Mouse (Mus musculus) right cerebral cortex, postnatal 14 days (tissue): Measurements from ENCODE around the gene Gm11555.
A peak's percentile ranks its signal among the peaks of the same experiment; 100 is the strongest.
"Not testable (repeated sequence)": the region's sequence is repeated elsewhere in the genome, so short reads cannot be mapped to it uniquely, and the experiment has no call there.

ENCODE experiments used
- DNase-seq: peaks from one replicate; pipeline ENCODE4 v3.0.0; 2022

Gene Gm11555

GRCm38 (mm10) chr11:99650136-99650535 is at the start of gene Gm11555:
Gm11555 (minus strand) TSS chr11:99650236.
- DNase-seq: no peak

- no peak for DNase-seq
These were observed 40.4 kb upstream of the Gm11555 start, which contains the start of gene Gm14190 for GRCm38 (mm10) chr11:99690463-99690862. Gm14190 (minus strand) TSS chr11:99690740.

- DNase-seq: not testable (repeated sequence)
These were observed 35.2 kb upstream of the Gm11555 start for GRCm38 (mm10) chr11:99685235-99685634.

- no peak for DNase-seq
These were observed 33.4 kb upstream of the Gm11555 start for GRCm38 (mm10) chr11:99683481-99683880.

GRCm38 (mm10) chr11:99665860-99666259 is 15.8 kb upstream of the Gm11555 start, which contains the start of gene Krtap4-6:
Krtap4-6 (minus strand) TSS chr11:99665960.
- DNase-seq: no peak

GRCm38 (mm10) chr11:99662802-99663201 is 12.8 kb upstream of the Gm11555 start:
- DNase-seq: no peak

GRCm38 (mm10) chr11:99659256-99659655 is 9.2 kb upstream of the Gm11555 start:
- no peak for DNase-seq

GRCm38 (mm10) chr11:99658467-99659010 is 8.5 kb upstream of the Gm11555 start, which contains the start of gene Gm11563:
Gm11563 (minus strand) TSS chr11:99658960.
- DNase-seq: not testable (repeated sequence)

- no peak for DNase-seq
These were observed 7.0 kb upstream of the Gm11555 start for GRCm38 (mm10) chr11:99657051-99657450.

GRCm38 (mm10) chr11:99646444-99646843 is 3.6 kb downstream of the Gm11555 start:
- DNase-seq: peak; percentile 22

- DNase-seq: no peak
These were observed 5.7 kb downstream of the Gm11555 start for GRCm38 (mm10) chr11:99644351-99644750.

- not testable (repeated sequence) for DNase-seq
These were observed 6.3 kb downstream of the Gm11555 start, which contains the start of gene Krtap4-7 for GRCm38 (mm10) chr11:99643635-99644139. Krtap4-7 (minus strand) TSS chr11:99644089.

GRCm38 (mm10) chr11:99640926-99641325 is 9.1 kb downstream of the Gm11555 start:
- no peak for DNase-seq

- no peak for DNase-seq
These were observed 12.9 kb downstream of the Gm11555 start for GRCm38 (mm10) chr11:99637086-99637485.

- no peak for DNase-seq
These were observed 15.3 kb downstream of the Gm11555 start, which contains the start of gene Krtap4-2 for GRCm38 (mm10) chr11:99634653-99635134. Krtap4-2 (minus strand) TSS chr11:99635084.

- no peak for DNase-seq
These were observed 16.7 kb downstream of the Gm11555 start for GRCm38 (mm10) chr11:99633293-99633692.

- no peak for DNase-seq
These were observed 19.1 kb downstream of the Gm11555 start for GRCm38 (mm10) chr11:99630890-99631289.

GRCm38 (mm10) chr11:99628138-99628537 is 21.9 kb downstream of the Gm11555 start, which contains the start of gene Krtap4-1:
Krtap4-1 (minus strand) TSS chr11:99628238.
- no peak for DNase-seq

GRCm38 (mm10) chr11:99620335-99620734 is 29.7 kb downstream of the Gm11555 start, which contains the start of gene Gm11562:
Gm11562 (minus strand) TSS chr11:99620435.
- no peak for DNase-seq

- DNase-seq: no peak
These were observed 35.2 kb downstream of the Gm11555 start, which contains the start of gene Krtap2-4 for GRCm38 (mm10) chr11:99614796-99615363. Krtap2-4 (minus strand) TSS chr11:99614846.

- not testable (repeated sequence) for DNase-seq
These were observed 39.9 kb downstream of the Gm11555 start, which contains the start of gene Gm11937 for GRCm38 (mm10) chr11:99610089-99610488. Gm11937 (minus strand) TSS chr11:99610189.

GRCm38 (mm10) chr11:99609126-99609525 is 40.9 kb downstream of the Gm11555 start:
- no peak for DNase-seq

- not testable (repeated sequence) for DNase-seq
These were observed 46.8 kb downstream of the Gm11555 start, which contains the start of gene Gm11938 for GRCm38 (mm10) chr11:99603208-99603607. Gm11938 (minus strand) TSS chr11:99603308.
